Mouse (Mus musculus) hindbrain, embryonic 12.5 days (tissue): ENCODE results near the gene Lair1. TPM values are rescaled to one million over a fixed set of nuclear protein-coding genes. Genes with fewer than 3 reads are reported as not detected.

Experiments used
- ATAC-seq: fragments of 200-750 bp; cut with Nextera tagmentation; 2 replicates; pipeline ENCODE4 v1.8.0; 2017; ENCODE audit warnings: moderate TSS enrichment; ENCODE audit not compliant: low FRiP score
- H3K27ac ChIP-seq: fragments of 300-500 bp; sonication (generic); 2 replicates; pipeline ENCODE4 v1.5.1; 2016; ENCODE audit warnings: mild to moderate bottlenecking
- H3K27me3 ChIP-seq: fragments of 300-500 bp; sonication (generic); 2 replicates; pipeline ENCODE4 v1.6.1; 2016; ENCODE audit warnings: mild to moderate bottlenecking
- H3K36me3 ChIP-seq: fragments of 300-500 bp; sonication (generic); 2 replicates; pipeline ENCODE4 v1.6.1; 2016; ENCODE audit warnings: mild to moderate bottlenecking
- H3K4me1 ChIP-seq: fragments of 300-500 bp; sonication (generic); 2 replicates; pipeline ENCODE4 v1.6.1; 2016
- H3K4me2 ChIP-seq: fragments of 300-500 bp; sonication (generic); replicated peaks from 2 replicates; pipeline ENCODE4 v1.6.1; 2016; ENCODE audit warnings: mild to moderate bottlenecking
- H3K4me3 ChIP-seq: fragments of 300-500 bp; sonication (generic); 2 replicates; pipeline ENCODE4 v1.5.1; 2016; ENCODE audit warnings: mild to moderate bottlenecking
- H3K9ac ChIP-seq: fragments of 300-500 bp; sonication (generic); 2 replicates; pipeline ENCODE4 v1.6.1; 2016; ENCODE audit warnings: mild to moderate bottlenecking, moderate library complexity
- H3K9me3 ChIP-seq: fragments of 300-500 bp; sonication (generic); replicated peaks from 2 replicates; pipeline ENCODE4 v1.6.1; 2016; ENCODE audit warnings: mild to moderate bottlenecking
- WGBS: fragments of 180-500 bp; shearing (Covaris S2); methylation state at CpG from one replicate; pipeline ENCODE4 v1.1.7; 2016; 5-methylcytosine and 5-hydroxymethylcytosine counted together
- polyA plus RNA-seq: library from polyadenylated mRNA; unstranded; fragments of >200 nt; fragmentation: Nextera tagmentation; extraction: Ambion mirVana; gene quantifications from 2 replicates; pipeline ENCODE4 v1.2.1, GENCODE M21; 2016

Gene Lair1
- polyA plus RNA-seq, result 1.8 and 2.4 TPM in 2 replicates

- 91% methylated on average over 2 of the region's 2 CpGs for WGBS
- no peak for ATAC-seq
- H3K4me3 ChIP-seq, result no peak within 1 kb of the TSS
Observed at GRCm38 (mm10) chr7:4063013-4063412, at the start of gene Lair1. Gene Lair1, minus strand, starts transcription at chr7:4063204.

GRCm38 (mm10) chr7:4111766-4112165 lies 48.8 kb upstream of the Lair1 start:
- H3K9ac ChIP-seq, result no peak overlapping the region
- no peak for ATAC-seq
- no peaks in the 10 kb centered on the region for H3K36me3 ChIP-seq
- 55% methylated on average over 3 of the region's 3 CpGs for WGBS
- H3K27ac ChIP-seq, result peak overlapping the region; percentile 40; the same call in 1 of the 2 replicates
- H3K4me3 ChIP-seq, result no peak overlapping the region
- H3K4me2 ChIP-seq, result no peak overlapping the region
- no peaks in the 10 kb centered on the region for H3K27me3 ChIP-seq
- H3K4me1 ChIP-seq, result no peaks in the 10 kb centered on the region
- H3K9me3 ChIP-seq, result no peaks in the 10 kb centered on the region

More at GRCm38 (mm10) chr7:4063013-4063412, at the start of gene Lair1:
- Histone ChIP-seq H3K9me3 (no peaks in the 10 kb centered on the region), H3K27me3 (no peaks in the 10 kb centered on the region), H3K36me3 (no peaks in the 10 kb centered on the region), H3K4me2 (no peak within 1 kb of the TSS), H3K27ac (no peak within 1 kb of the TSS), H3K9ac (no peak within 1 kb of the TSS), H3K4me1 (no peaks in the 10 kb centered on the region)

- no peak overlapping the region for H3K9ac ChIP-seq
- no peak overlapping the region for H3K4me2 ChIP-seq
- no peaks in the 10 kb centered on the region for H3K4me1 ChIP-seq
- H3K9me3 ChIP-seq, result no peaks in the 10 kb centered on the region
- WGBS, result 19% methylated on average over 4 of the region's 4 CpGs
- ATAC-seq, result no peak
- H3K27me3 ChIP-seq, result no peaks in the 10 kb centered on the region
- H3K36me3 ChIP-seq, result no peaks in the 10 kb centered on the region
- H3K4me3 ChIP-seq, result no peak overlapping the region
- H3K27ac ChIP-seq, result no peak overlapping the region
Observed at GRCm38 (mm10) chr7:4103411-4103810, 40.4 kb upstream of the Lair1 start.

- H3K27me3 ChIP-seq, result no peaks in the 10 kb centered on the region
- no peaks in the 10 kb centered on the region for H3K9me3 ChIP-seq
- no peaks in the 10 kb centered on the region for H3K36me3 ChIP-seq
- no peak for ATAC-seq
- no peak overlapping the region for H3K4me2 ChIP-seq
- 86% methylated on average over 5 of the region's 5 CpGs for WGBS
- H3K9ac ChIP-seq, result no peak overlapping the region
- H3K27ac ChIP-seq, result no peak overlapping the region
- H3K4me1 ChIP-seq, result no peaks in the 10 kb centered on the region
- H3K4me3 ChIP-seq, result no peak overlapping the region
Observed at GRCm38 (mm10) chr7:4101144-4101543, 38.1 kb upstream of the Lair1 start.

- Histone ChIP-seq H3K4me1 (no peaks in the 10 kb centered on the region), H3K9ac (no peak overlapping the region), H3K27me3 (no peaks in the 10 kb centered on the region), H3K9me3 (no peaks in the 10 kb centered on the region), H3K4me3 (no peak overlapping the region), H3K36me3 (no peaks in the 10 kb centered on the region), H3K27ac (no peak overlapping the region), H3K4me2 (no peak overlapping the region)
- WGBS, result 82% methylated on average over 2 of the region's 2 CpGs
- ATAC-seq, result no peak
Observed at GRCm38 (mm10) chr7:4098832-4099231, 35.8 kb upstream of the Lair1 start.

- 83% methylated on average over 2 of the region's 2 CpGs for WGBS
- ATAC-seq, result no peak
Observed at GRCm38 (mm10) chr7:4098301-4098700, 35.3 kb upstream of the Lair1 start.

GRCm38 (mm10) chr7:4091170-4091569 lies 28.2 kb upstream of the Lair1 start:
- no peaks in the 10 kb centered on the region for H3K36me3 ChIP-seq
- no peak overlapping the region for H3K4me2 ChIP-seq
- no peaks in the 10 kb centered on the region for H3K9me3 ChIP-seq

More at GRCm38 (mm10) chr7:4098301-4098700, 35.3 kb upstream of the Lair1 start:
- Histone ChIP-seq H3K9ac (no peak overlapping the region), H3K4me1 (no peaks in the 10 kb centered on the region), H3K27me3 (no peaks in the 10 kb centered on the region), H3K9me3 (no peaks in the 10 kb centered on the region), H3K4me2 (no peak overlapping the region), H3K27ac (no peak overlapping the region), H3K4me3 (no peak overlapping the region), H3K36me3 (no peaks in the 10 kb centered on the region)

GRCm38 (mm10) chr7:4088679-4089078 lies 25.7 kb upstream of the Lair1 start:
- no peaks in the 10 kb centered on the region for H3K36me3 ChIP-seq
- no peak overlapping the region for H3K4me3 ChIP-seq
- H3K9me3 ChIP-seq, result no peaks in the 10 kb centered on the region
- no peaks in the 10 kb centered on the region for H3K4me1 ChIP-seq
- H3K27me3 ChIP-seq, result no peaks in the 10 kb centered on the region
- no peak overlapping the region for H3K4me2 ChIP-seq
- ATAC-seq, result no peak
- WGBS, result 82% methylated on average over 2 of the region's 2 CpGs
- no peak overlapping the region for H3K9ac ChIP-seq
- no peak overlapping the region for H3K27ac ChIP-seq

More at GRCm38 (mm10) chr7:4091170-4091569, 28.2 kb upstream of the Lair1 start:
- no peak overlapping the region for H3K4me3 ChIP-seq
- H3K27me3 ChIP-seq, result no peaks in the 10 kb centered on the region
- whole genome bisulfite sequencing, result 43% methylated on average over 8 of the region's 8 CpGs
- no peak overlapping the region for H3K27ac ChIP-seq
- no peaks in the 10 kb centered on the region for H3K4me1 ChIP-seq
- H3K9ac ChIP-seq, result no peak overlapping the region
- ATAC-seq, result 0 out of 2 replicates have a peak, but pooled peaks have one; percentile 32

GRCm38 (mm10) chr7:4087896-4088480 lies 25.0 kb upstream of the Lair1 start:
- no peak for ATAC-seq
- no peak overlapping the region for H3K27ac ChIP-seq
- H3K4me1 ChIP-seq, result no peaks in the 10 kb centered on the region
- no peaks in the 10 kb centered on the region for H3K27me3 ChIP-seq
- 83% methylated on average over 6 of the region's 6 CpGs for WGBS
- H3K9ac ChIP-seq, result no peak overlapping the region
- no peaks in the 10 kb centered on the region for H3K9me3 ChIP-seq
- H3K4me2 ChIP-seq, result no peak overlapping the region
- no peaks in the 10 kb centered on the region for H3K36me3 ChIP-seq
- H3K4me3 ChIP-seq, result no peak overlapping the region

GRCm38 (mm10) chr7:4087238-4087895 lies 24.4 kb upstream of the Lair1 start:
- H3K27me3 ChIP-seq, result no peaks in the 10 kb centered on the region
- 76% methylated on average over 4 of the region's 4 CpGs for WGBS
- no peak overlapping the region for H3K27ac ChIP-seq
- H3K9ac ChIP-seq, result no peak overlapping the region
- no peak overlapping the region for H3K4me3 ChIP-seq
- H3K4me1 ChIP-seq, result no peaks in the 10 kb centered on the region
- H3K4me2 ChIP-seq, result no peak overlapping the region
- H3K36me3 ChIP-seq, result no peaks in the 10 kb centered on the region
- no peak for ATAC-seq
- H3K9me3 ChIP-seq, result no peaks in the 10 kb centered on the region

- no peaks in the 10 kb centered on the region for H3K27me3 ChIP-seq
- no peak overlapping the region for H3K4me3 ChIP-seq
- no peak overlapping the region for H3K9ac ChIP-seq
- H3K9me3 ChIP-seq, result no peaks in the 10 kb centered on the region
- no peak overlapping the region for H3K4me2 ChIP-seq
- ATAC-seq, result no peak
- H3K27ac ChIP-seq, result no peak overlapping the region
- H3K4me1 ChIP-seq, result no peaks in the 10 kb centered on the region
- H3K36me3 ChIP-seq, result no peaks in the 10 kb centered on the region
Observed at GRCm38 (mm10) chr7:4085562-4085961, 22.6 kb upstream of the Lair1 start.

GRCm38 (mm10) chr7:4084161-4084560 lies 21.2 kb upstream of the Lair1 start:
- ATAC-seq, result no peak
- Histone ChIP-seq H3K27me3 (no peaks in the 10 kb centered on the region), H3K9me3 (no peaks in the 10 kb centered on the region), H3K27ac (no peak overlapping the region), H3K4me2 (no peak overlapping the region), H3K9ac (no peak overlapping the region), H3K4me3 (no peak overlapping the region), H3K36me3 (no peaks in the 10 kb centered on the region), H3K4me1 (no peaks in the 10 kb centered on the region)
- 80% methylated on average over 6 of the region's 6 CpGs for WGBS

GRCm38 (mm10) chr7:4082804-4083203 lies 19.8 kb upstream of the Lair1 start:
- WGBS, result 61% methylated on average over 2 of the region's 2 CpGs
- Histone ChIP-seq H3K9ac (no peak overlapping the region), H3K4me3 (no peak overlapping the region), H3K9me3 (no peaks in the 10 kb centered on the region), H3K36me3 (no peaks in the 10 kb centered on the region), H3K27ac (no peak overlapping the region), H3K4me2 (no peak overlapping the region), H3K4me1 (no peaks in the 10 kb centered on the region), H3K27me3 (no peaks in the 10 kb centered on the region)
- ATAC-seq, result no peak
